Comparison of ENCODE assay signal across 11 mouse cellular contexts in the genomic region with DNA sequence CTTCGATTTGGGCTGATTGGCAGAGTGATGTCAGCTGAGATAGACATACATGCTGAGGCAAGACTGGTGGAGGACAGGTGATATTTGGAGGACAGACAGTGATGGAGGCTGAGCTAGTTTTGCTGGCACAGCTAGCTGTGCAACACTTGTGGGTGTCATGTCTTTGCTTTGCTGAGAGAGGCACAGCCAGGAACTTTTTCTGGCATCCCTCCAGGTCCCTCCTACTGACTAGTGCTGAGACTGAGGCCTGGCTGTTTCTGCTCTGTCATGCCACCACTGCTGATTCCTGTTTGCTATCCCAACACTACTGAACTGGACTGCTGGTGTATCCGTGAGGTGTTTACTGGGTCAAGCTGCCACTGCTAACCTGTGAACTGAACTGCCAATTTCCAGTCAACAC. TPM values are rescaled to one million over a fixed set of nuclear protein-coding genes. Genes with fewer than 3 reads are reported as not detected.
DNase-seq lines count a peak whose midpoint lies in the region; ATAC-seq lines count a peak whose summit lies in the region.
"Had no signal": no experiment of that assay in that cellular context is flagged by ENCODE, and none has a peak within 500 bp of the region (broad histone marks: within the 10 kb centered on the region; RNA-seq: fewer than 3 reads in every experiment).

No protein-coding gene starts in this region.

- peaks cover 6% of the 10 kb centered on the region; the same call in 1 of the 2 replicates for H3K4me1 ChIP-seq in forebrain, embryonic 13.5 days
- H3K4me1 ChIP-seq in forebrain, embryonic 11.5 days (replicated peaks; ENCODE audit: control insufficient read depth, insufficient read depth, low read length), result no peaks in the 10 kb centered on the region
- H3K4me1 ChIP-seq in midbrain, embryonic 14.5 days (ENCODE audit: control insufficient read depth, insufficient read depth, low read length), result 0 out of 2 replicates have a peak, but pooled peaks cover 7% of the 10 kb centered on the region
- no peaks in the 10 kb centered on the region for H3K4me1 ChIP-seq in midbrain, embryonic 16.5 days (ENCODE audit: control insufficient read depth, insufficient read depth, low read length)

- no peak overlapping the region for H3K27ac ChIP-seq in forebrain, embryonic 13.5 days
- H3K27ac ChIP-seq in forebrain, embryonic 11.5 days (ENCODE audit: low read depth, low read length), result no peak overlapping the region
- no peak overlapping the region for H3K27ac ChIP-seq in midbrain, embryonic 14.5 days (replicated peaks; ENCODE audit: low read depth, low read length)
- no peak overlapping the region for H3K27ac ChIP-seq in midbrain, embryonic 16.5 days (ENCODE audit: low read length)
- H3K27ac ChIP-seq: hindbrain, embryonic 15.5 days had no signal

- no peaks in the 10 kb centered on the region for H3K9me3 ChIP-seq in forebrain, embryonic 13.5 days (replicated peaks)
- no peaks in the 10 kb centered on the region for H3K9me3 ChIP-seq in forebrain, embryonic 11.5 days (ENCODE audit: control insufficient read depth, low read length)
- no peaks in the 10 kb centered on the region for H3K9me3 ChIP-seq in midbrain, embryonic 14.5 days (ENCODE audit: control insufficient read depth, low read length)
- no peaks in the 10 kb centered on the region for H3K9me3 ChIP-seq in midbrain, embryonic 16.5 days (replicated peaks; ENCODE audit: control insufficient read depth, low read length, poor library complexity, severe bottlenecking)
- H3K9me3 ChIP-seq: hindbrain, embryonic 15.5 days had no signal

- no peak overlapping the region for H3K4me3 ChIP-seq in forebrain, embryonic 13.5 days
- no peak overlapping the region for H3K4me3 ChIP-seq in forebrain, embryonic 11.5 days (ENCODE audit: low read depth, low read length)
- no peak overlapping the region for H3K4me3 ChIP-seq in midbrain, embryonic 14.5 days (replicated peaks; ENCODE audit: low read depth, low read length)
- no peak overlapping the region for H3K4me3 ChIP-seq in midbrain, embryonic 16.5 days (ENCODE audit: low read depth, low read length)
- H3K4me3 ChIP-seq: hindbrain, embryonic 15.5 days had no signal

- H3K36me3 ChIP-seq in forebrain, embryonic 13.5 days (ENCODE audit: poor library complexity, severe bottlenecking), result no peaks in the 10 kb centered on the region
- no peaks in the 10 kb centered on the region for H3K36me3 ChIP-seq in forebrain, embryonic 11.5 days (ENCODE audit: control insufficient read depth, insufficient read depth, low read length)
- no peaks in the 10 kb centered on the region for H3K36me3 ChIP-seq in midbrain, embryonic 14.5 days (ENCODE audit: control insufficient read depth, insufficient read depth, low read length)
- H3K36me3 ChIP-seq in midbrain, embryonic 16.5 days (ENCODE audit: control insufficient read depth, insufficient read depth, low read length), result no peaks in the 10 kb centered on the region
- H3K36me3 ChIP-seq: hindbrain, embryonic 15.5 days had no signal

- DNase-seq in forebrain, embryonic 11.5 days (ENCODE audit: low spot score), result no peak
- peak; percentile 28 for DNase-seq in midbrain, embryonic 14.5 days
- DNase-seq in layer of hippocampus, adult 8-10 months (ENCODE audit: low spot score in 2 of 2), result peak; percentile 33 to 52
- peak; percentile 12 for DNase-seq in right cerebral cortex, postnatal 4 days
- DNase-seq in urinary bladder, adult 2 months (ENCODE audit: low spot score), result no peak
- no peak for DNase-seq in thymus, postnatal 10 days (ENCODE audit: low spot score in 2 of 2)
- DNase-seq: lung, adult 2 months had no signal

- H3K9ac ChIP-seq in forebrain, embryonic 13.5 days, result no peak overlapping the region
- no peak overlapping the region for H3K9ac ChIP-seq in forebrain, embryonic 11.5 days (ENCODE audit: low read length)
- H3K9ac ChIP-seq in midbrain, embryonic 14.5 days (replicated peaks; ENCODE audit: low read length), result no peak overlapping the region
- no peak overlapping the region for H3K9ac ChIP-seq in midbrain, embryonic 16.5 days (ENCODE audit: low read depth, low read length)
- H3K9ac ChIP-seq: hindbrain, embryonic 15.5 days had no signal

- H3K27me3 ChIP-seq in forebrain, embryonic 13.5 days, result no peaks in the 10 kb centered on the region
- no peaks in the 10 kb centered on the region for H3K27me3 ChIP-seq in forebrain, embryonic 11.5 days (ENCODE audit: control insufficient read depth, insufficient read depth, low read length)
- no peaks in the 10 kb centered on the region for H3K27me3 ChIP-seq in midbrain, embryonic 14.5 days (ENCODE audit: control insufficient read depth, insufficient read depth, low read length)
- no peaks in the 10 kb centered on the region for H3K27me3 ChIP-seq in midbrain, embryonic 16.5 days (ENCODE audit: control insufficient read depth, insufficient read depth, low read depth, low read length)
- H3K27me3 ChIP-seq: CH12.LX; hindbrain, embryonic 15.5 days had no signal

- peak; percentile 51; the same call in 1 of the 2 replicates for ATAC-seq in forebrain, embryonic 13.5 days
- ATAC-seq in forebrain, embryonic 11.5 days (replicated peaks; ENCODE audit: low FRiP score), result no peak
- no peak for ATAC-seq in midbrain, embryonic 14.5 days (ENCODE audit: low FRiP score, low TSS enrichment)
- ATAC-seq in midbrain, embryonic 16.5 days, result no peak

- 91% methylated on average over 2 of the region's 2 CpGs for WGBS in forebrain, embryonic 13.5 days
- 89% methylated on average over 2 of the region's 2 CpGs for WGBS in forebrain, embryonic 11.5 days
- 93% methylated on average over 2 of the region's 2 CpGs for WGBS in midbrain, embryonic 14.5 days
- WGBS in midbrain, embryonic 16.5 days, result 89% methylated on average over 2 of the region's 2 CpGs

- no peak overlapping the region for H3K4me2 ChIP-seq in forebrain, embryonic 13.5 days
- no peak overlapping the region for H3K4me2 ChIP-seq in forebrain, embryonic 11.5 days (ENCODE audit: low read depth, low read length, severe bottlenecking)
- no peak overlapping the region for H3K4me2 ChIP-seq in midbrain, embryonic 14.5 days (ENCODE audit: low read length)
- H3K4me2 ChIP-seq in midbrain, embryonic 16.5 days (ENCODE audit: low read length), result no peak overlapping the region
- H3K4me2 ChIP-seq: hindbrain, embryonic 15.5 days had no signal

RNA-seq across cellular contexts. Expression of a gene that starts 48.6 kb away (rescaled TPM):
- polyA plus RNA-seq in forebrain, embryonic 13.5 days (2015; fragmentation: Nextera tagmentation; extraction: Ambion mirVana), result not detected in 2 replicates
- not detected in 2 replicates for polyA plus RNA-seq in forebrain, embryonic 11.5 days (2014; fragmentation: Nextera tagmentation; extraction: Ambion mirVana)
- polyA plus RNA-seq in midbrain, embryonic 14.5 days (2014; fragmentation: Nextera tagmentation; extraction: Ambion mirVana), result not detected in 2 replicates
- polyA plus RNA-seq in midbrain, embryonic 16.5 days (2015; fragmentation: Nextera tagmentation; extraction: Ambion mirVana), result 0.06 TPM in 1 of 2 replicates, not detected in the other
- total RNA-seq in layer of hippocampus, adult 8-10 months (2022), result under 1 TPM in 1 of 4 experiments, not detected in 3; 0.09 TPM
- 0.01 TPM in 1 of 2 replicates, not detected in the other for polyA plus RNA-seq in urinary bladder, adult 2 months (2012; rRNA removed)
- total RNA-seq: CH12.LX had no signal

Comparison
In these comparisons a context has a peak if more than half of its experiments do, and no peak if none do; other contexts are left out.
1. DNase-seq: peak in midbrain, embryonic 14.5 days (single experiment), layer of hippocampus, adult 8-10 months (2 of 2) and right cerebral cortex, postnatal 4 days (single experiment); none in forebrain, embryonic 11.5 days (single experiment), urinary bladder, adult 2 months (single experiment) and thymus, postnatal 10 days (0 of 2).